Mouse (Mus musculus) c-Kit-positive CD71-positive TER-119-positive erythroid progenitor cells, embryonic 14.5 days (primary cell): ENCODE data around the gene Dusp22.

Experiments
- DNase-seq: peaks from one replicate; pipeline ENCODE4 v3.0.0-alpha.2; 2013; ENCODE audit warnings: low spot score

Dusp22 gene

DNA sequence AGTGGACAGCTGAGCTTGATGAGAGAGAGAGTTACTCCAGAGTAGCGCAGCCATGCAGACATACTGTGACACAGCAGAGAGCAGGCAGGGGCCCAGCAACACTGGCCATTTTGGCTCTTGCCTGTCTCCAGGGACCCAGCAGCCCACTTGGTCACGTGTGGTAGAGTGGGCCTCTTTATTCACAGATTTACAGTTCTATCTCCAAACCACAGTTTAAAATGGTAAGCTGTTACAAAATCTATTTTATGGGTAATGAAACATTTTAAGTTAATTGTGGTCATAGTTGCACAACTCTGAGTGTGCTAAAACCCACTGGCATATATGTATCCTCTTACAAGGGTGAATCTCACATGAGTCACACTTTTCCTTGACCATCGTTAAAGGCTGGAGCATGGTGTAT, 9.5 kb downstream of the Dusp22 start:
- DNase-seq: no peak

DNA sequence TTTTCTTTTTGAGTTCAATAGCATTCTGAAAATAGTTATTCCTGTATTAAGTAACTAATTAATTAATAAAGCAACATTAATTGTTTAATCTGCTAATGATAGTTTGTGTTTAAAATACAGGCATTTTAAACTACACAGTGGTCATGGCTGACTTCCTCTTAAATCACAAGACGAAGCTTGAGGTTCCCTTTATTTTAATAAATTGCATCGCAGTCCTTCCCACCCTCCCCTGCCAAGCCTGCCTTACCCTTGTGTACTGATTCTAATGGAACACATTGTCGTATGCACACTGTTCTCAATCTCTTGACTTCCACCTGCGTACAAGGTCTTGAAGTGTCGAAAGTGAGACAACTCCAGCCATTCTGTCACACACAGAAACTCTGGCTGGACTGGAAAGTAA, 14.1 kb downstream of the Dusp22 start:
- no peak for DNase-seq

DNA sequence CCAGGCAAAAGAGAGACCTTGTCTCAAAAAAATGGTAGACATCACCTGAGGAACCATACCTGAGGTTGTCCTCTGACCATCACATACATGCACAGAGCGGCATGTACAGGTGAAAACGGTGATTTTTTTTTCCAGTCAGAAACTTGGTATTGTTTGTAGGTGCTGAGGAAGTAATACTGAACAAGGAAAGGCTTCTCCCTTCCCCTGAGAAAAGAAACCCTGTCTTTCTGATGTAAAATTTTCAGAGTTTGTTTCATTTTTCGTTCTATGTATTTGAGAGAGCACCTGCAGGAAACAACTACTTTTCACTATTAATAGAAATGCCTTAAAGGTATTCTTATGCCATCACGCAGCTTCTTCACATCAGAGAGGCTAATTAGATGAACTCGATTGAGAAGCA, 19.0 kb downstream of the Dusp22 start:
- no peak for DNase-seq

DNA sequence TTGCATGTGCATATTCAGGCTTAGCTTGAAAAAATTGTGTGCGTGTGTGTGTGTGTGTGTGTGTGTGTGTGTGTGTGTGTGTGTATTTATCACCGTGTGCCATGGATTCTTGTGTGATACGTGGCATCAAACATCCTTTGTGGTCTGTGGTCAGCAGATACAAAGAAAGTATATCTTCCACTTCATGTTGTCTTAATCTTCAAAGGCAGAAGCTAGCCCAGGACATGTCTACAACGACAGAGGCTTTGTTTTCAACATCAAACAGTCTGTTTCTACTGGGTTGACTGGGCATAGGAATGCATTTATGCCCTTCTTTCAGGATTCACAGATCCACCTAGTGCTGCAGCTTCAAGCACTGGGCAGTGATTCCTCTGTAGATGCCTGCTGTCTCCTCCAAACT, 22.1 kb downstream of the Dusp22 start:
- no peak for DNase-seq

DNA sequence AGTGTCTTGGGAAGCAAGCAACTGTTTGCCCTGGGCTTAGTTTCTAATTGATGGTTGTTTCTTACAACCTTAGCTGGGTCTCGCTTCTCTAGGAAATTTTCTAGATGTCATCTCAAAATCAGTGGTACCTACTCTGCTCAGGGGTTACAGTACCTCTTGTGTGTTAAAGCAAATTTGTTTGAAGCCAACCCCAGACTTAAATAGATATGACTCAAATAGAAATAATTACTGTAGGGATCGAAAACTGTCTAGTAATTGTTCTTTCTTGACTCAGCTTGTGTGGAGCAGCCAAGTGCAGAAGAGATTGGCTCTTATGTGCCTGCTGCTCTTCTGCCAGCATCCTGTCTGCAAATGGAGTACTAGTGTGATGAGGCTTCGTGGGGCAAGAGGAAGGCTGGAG, 22.5 kb downstream of the Dusp22 start:
- DNase-seq: no peak

DNA sequence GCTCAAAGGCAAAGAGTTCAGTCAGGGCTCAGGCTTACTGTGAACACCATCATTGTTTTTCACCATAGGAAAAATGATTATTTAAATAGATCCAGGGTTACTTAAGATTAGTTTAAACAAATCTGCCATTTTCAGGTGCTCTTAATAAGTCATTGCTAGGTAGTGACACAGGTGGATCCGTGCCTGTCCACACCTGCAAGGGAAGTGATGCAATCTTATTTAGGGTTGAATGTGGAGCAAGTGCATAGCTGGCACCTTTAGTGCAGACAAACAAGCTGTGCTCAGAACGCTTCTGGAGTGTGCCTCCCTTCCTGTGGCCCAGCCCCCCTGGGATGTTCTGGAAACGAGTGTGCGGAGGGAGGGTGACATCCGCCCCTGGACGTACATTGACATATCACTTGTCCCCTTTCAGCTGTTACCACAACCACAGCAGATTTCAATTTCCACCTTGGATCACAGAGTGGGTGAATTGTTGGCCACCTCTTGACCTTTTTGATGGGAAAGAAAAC, 24.9 kb downstream of the Dusp22 start:
- DNase-seq: no peak

DNA sequence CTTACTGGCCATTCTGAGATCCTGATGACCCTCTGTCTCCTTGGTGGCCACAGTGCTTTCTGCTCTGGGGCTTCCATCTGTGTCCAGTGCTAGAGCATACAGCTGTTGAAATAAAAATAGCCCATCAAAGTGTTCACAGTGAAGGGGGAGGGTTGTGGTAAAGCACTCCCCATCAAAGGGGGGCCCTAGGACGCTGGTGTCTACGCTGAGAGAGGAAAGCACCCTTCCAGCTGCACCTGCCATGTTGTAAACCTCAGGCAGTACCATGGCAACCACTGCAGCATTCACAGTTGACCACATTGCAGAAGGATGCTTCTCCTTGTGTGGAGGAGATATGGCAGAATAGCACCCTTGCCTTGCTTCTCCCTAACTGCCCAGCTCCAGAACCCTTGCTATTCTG, 26.2 kb downstream of the Dusp22 start:
- no peak for DNase-seq

DNA sequence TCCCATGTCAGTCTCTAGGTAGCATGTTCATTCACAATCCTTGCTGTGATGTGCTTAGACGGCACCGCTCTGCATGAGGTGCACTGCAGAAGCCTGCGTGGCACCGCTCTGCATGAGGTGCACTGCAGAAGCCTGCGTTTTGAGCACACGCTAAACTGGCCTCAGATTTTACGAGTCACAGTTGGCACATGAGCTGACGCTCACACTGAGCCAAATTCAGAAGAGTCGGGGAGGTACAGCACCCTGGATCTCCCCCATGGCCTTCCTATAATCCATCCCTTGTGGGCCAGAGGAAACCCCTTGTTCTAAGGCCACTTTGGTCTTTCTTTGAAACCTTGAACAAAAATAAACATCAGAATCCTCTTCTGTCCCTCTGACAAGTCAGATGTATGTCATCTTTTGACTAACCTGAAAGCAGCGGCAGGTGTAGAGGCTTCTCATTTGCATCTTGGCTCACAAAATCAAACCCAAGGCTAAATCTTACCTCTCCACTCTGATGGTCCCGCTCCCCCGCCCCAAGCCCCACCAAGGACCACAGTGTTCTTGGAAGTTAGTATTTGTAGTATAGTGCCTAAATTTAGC, 28.3 kb downstream of the Dusp22 start:
- no peak for DNase-seq

DNA sequence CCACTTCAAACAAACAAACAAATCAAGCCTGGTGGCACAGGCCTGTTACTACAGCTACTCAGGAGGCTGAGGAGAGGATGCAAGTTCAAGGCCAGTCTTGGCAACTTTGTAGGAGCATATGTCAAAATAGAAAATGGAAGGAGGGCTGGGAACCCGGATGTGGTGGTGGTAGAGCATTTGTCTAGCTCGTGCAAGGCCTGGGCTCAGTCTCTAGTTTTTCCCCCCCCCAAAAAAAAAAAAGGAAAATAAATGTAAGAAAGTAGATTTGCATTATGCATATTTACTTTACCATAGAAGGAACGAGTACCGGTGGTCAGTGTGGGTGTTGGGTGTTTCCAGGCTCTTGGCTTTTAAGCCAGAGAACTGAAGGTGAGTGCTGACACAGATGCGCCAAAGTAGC, 29.7 kb downstream of the Dusp22 start:
- no peak for DNase-seq

DNA sequence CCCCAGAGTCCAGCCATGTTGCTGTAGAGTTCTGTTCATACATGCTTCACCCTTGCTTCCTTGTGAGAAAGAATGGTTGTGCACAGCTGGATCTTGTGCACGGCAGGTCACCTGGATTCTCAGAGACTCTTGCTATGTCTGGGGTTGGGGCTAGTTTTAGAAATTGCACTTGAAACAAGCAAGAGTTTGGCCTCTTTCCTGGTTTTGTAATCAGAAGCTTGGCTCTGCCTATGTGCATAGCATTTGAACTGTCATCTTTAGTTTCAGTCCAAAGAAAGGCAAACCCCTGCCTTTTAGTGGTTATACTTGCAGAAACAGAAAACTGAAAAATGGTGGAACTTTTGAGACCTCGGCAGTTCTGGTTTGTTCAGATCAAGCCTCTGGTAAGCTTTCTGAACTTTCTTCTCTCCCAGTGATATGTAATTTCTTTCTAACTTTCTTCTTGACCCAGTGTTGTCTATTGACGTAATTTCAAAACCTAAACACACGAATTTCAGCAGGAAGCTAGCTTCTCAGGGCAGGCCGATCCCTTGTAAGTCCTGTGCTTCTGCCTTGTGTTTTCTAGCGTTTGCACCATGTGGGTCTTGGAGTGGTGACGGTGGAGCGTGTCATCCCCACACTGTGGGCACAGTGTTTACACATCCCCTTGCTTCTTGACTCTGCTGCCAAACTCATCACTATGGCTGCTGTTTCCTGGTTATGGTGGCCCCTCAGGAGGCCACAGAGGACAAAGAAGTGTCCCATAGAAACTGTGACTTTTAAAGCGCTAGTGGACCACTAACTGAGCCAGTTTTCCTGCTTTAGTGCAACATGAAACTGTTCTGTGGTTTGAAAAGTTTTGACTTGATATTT, 31.9 kb downstream of the Dusp22 start:
- no peak for DNase-seq

DNA sequence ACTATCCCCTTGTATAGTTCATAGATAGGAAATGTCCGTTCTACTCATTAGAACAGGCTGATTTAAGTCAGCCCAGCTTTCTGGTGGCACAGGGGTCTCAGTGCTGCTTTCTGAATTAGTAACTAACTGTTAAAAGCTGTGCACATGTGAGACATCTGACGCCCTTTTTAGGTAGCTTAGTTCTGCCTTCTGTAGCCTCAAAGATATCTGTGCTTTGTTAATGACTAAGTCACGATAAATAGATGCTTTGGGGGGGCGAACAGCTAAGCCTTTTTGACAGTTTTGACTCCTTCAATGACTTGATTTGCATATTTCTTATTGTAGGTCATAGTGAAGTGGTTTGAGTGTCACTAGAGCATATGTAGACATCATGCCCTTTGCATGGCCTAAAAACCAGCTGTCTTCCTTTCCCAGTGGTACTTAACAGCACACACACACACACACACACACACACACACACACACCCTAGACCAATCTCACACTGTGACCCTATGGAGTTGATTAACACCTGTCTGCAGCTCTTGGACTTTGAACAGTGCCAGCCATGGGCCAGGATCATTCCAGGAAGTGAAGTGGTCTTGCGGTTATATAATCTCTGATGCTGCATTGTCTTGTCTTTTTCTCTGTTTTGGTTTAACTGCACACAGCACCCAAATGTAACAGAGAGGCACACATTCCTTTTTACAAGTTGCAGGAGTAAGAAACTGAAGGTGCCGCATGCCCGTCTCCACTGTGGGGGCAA, 33.0 kb downstream of the Dusp22 start:
- DNase-seq: no peak

DNA sequence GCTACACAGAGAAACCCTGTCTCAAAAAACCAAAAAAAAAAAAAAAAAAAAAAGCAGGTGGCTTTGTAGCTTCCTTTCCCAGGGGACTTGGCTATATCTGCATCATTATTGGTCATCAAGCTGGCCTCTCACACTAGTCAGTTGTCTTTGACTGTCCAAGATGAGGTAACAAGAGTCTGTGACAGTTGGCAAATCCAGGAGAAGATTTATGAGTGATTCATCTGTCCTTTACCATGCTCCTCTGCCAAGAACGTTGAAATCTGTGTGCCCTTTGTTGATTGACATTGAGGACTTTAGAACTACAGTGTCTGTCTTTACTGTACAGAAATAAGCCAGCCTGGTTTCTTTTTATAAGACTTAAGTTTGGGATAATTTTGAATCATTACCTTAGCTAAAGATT, 35.4 kb downstream of the Dusp22 start:
- no peak for DNase-seq

DNA sequence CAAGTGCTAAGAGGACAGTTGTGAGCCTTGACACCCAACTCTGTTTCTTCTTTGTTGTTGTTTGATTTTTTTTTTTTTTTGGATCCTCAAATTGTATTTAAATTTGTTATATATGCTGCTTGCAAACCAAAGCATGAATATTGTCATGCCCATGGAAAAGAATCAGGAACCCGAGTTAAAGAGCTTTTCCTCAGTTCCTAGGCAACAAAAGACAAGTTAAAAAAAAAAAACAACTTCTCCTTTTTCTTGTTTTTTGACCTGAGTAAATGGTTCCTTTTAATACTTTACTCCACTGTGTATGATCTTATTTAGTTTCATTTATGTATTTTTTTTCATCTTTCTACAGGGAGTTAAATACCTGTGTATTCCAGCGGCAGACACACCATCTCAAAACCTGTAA, 36.1 kb downstream of the Dusp22 start:
- DNase-seq: no peak

DNA sequence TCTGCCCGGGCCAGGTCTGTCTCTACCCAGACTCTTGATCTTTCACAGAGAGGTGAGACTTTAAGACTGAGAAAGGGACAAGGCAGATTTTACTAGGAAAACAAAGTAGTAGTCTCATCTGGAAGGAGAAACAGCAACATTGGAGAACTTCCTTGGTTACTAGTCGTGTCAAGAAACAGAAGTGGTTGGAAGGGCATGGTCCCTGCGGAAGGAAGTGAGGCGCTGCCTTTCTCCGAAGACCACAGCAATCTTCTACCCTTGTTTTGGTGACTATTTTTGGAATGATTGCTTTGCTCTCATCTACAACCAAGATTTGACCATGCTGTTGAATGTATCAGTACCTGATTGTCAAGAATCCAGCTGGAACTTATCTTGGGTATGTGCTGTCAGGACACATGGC, 38.1 kb downstream of the Dusp22 start:
- DNase-seq: no peak

DNA sequence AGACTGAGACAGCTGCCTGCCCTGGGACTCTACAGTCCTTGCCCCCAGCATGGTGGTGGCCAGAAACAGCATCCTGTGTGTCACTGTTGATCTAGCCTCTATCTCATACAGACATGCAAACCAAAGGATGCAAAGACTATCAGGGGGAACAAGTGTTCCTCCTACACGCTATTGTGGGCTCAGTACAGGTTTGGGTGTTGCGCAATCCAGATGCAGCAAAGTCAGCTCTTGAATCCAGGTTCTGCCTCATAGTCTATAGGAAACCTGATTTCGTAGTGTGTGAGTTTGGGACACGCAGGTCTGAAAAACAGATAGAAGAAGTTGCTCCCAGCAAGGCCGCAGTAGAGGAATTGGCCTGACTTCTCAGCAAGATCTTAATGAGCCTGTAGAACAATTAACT, 42.9 kb downstream of the Dusp22 start:
- no peak for DNase-seq

DNA sequence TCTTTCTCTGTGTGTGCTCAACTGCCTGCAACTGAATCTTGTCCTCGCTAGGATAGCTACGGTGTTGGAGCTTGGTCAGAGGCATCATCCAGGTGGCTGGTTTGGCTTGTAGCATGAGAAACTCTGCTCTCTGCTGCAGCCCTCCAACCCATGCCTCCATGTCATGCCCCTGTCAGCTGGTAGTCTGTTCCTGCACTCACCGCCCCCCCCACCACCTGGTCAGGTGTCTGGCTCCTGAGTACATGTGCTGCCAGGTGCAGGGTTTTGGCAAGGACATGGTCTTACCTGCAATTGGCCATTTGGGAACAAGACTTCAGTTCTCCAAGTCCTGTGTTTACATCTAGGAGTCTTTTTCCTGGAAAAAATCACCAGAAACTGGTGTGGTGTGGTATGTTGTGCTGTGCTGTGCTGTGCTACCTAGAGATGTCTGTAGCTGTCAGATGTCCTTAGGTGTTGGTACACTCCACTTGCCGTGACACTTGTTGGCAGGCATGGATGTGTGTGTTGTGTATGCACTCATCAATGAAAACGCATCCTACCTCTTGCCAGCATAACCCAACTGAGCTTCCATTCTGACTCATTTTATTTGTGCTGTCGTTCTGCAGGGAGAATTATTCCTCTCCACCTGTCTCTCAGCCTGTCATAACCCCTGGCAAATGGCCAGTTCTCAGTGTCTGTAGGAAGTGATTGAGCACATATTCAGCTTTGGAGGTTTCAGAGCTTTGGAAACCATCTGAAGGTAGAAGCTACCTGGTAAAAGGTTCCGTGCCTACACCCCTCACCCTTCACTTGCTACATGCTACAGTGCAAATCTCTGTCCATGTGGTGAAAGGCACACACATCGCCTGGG, 44.7 kb downstream of the Dusp22 start:
- no peak for DNase-seq

DNA sequence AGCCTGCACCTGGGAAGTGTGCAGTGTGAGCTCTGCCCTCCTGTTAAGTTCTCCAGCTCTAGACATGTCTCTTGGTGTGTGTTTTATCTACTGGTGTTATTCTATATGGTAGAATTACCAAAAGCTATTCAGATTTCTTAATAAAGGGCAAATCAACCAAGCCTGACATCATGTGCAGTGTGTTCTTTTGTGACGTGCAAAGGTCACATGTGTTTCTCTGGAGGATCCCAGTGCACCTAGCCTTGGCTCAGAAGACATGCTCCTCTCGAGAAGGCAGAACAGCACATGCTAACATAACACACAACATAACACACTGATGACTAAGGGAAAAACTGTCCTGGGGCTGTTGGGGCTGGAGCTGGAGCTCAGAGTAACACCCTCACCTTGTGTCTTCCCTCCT, 51.3 kb downstream of the Dusp22 start:
- no peak for DNase-seq

DNA sequence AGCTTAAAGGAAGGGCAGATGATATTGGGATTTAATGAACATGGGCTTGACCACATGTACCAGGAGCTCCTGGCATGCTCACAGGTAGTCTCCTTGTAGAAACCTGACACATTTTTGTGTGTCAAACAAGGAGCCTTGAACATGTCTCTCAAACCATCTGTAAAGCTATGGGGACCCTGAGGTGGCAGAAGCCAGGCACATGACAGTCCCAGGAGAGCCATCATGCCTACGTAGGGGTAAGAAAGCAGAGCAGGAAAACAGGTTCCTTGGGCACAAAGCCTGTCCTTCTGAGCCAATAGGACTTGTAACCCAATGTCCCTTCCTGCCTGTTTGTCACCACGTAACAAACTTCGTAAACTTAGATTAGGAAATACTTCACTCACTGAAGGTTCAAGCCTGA, 51.9 kb downstream of the Dusp22 start:
- DNase-seq: no peak

DNA sequence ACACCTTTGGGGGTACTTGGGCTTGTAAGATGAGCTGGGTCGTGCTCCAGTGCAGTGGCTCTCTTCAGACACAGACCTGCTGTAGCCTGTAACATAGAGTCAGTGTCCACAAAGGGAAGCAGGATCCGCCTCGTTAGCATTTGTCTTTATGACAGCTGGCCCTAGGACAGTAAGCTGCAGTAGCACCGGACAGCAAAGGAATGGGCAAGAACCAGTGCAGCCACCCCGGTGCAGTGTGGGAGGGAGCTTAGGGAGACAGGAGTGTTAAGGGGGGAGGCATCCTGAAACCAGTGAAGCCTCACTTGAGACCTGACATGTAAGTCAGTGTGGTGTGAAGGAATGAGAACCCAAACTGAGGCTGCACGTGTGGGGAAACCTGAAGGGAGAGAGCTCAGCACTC, 52.5 kb downstream of the Dusp22 start:
- DNase-seq: no peak

DNA sequence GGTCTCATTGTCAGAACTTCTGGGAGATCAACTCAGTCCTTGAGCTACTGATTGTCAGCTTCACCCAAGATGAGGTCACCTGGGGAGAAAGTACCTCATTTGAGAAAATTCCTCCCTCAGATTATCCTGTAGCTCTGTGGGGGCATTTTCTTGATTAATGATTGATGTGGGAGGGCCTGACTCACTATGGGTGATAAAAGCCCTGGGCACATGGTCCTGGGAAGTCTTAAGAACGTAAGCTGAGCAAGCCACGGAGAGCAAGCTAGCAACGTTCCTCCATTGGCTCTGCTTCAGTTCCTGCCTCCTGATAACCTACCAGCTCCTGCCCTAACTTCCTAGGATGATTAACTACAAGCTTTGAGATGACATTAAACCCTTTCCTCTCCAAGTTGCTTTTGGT, 53.8 kb downstream of the Dusp22 start:
- no peak for DNase-seq

DNA sequence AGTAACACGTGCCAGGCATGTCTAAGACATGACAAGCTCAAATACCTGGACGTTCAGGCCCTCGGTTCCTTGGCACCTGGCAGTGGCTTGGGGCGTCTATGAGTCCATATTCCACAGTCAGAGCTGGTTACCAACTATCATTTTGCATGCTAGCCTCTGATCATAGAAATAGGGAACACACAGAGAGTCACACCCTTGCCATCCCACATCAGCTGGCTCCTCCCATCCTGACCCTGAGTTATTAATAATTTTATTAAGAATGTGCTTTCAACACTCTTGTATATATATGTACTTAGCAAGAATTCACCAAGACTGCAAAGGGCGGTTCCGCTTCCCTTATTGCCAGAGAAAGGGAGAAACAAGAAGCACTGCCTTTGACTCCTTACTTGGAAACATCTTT, 54.8 kb downstream of the Dusp22 start:
- no peak for DNase-seq

DNA sequence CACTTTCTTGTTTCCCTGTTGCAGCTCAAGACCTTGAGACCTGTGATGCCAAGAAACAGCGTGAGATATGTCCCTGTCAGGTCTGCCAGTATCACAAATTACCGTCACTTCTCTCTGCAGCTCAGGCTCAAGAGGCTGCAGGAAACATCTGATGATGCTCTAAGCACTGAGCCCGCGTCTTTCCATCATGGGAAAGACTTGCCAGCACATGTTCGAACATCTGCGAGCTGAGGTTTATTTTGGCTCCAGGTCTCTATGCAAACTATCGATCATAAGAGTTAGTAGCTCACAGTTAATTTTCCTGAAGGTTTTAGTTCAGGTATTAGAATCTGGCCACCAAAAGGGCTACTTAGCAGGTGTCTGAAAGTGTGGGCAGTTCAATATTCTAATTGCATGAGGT, 55.3 kb downstream of the Dusp22 start:
- no peak for DNase-seq
